In the genomic region with DNA sequence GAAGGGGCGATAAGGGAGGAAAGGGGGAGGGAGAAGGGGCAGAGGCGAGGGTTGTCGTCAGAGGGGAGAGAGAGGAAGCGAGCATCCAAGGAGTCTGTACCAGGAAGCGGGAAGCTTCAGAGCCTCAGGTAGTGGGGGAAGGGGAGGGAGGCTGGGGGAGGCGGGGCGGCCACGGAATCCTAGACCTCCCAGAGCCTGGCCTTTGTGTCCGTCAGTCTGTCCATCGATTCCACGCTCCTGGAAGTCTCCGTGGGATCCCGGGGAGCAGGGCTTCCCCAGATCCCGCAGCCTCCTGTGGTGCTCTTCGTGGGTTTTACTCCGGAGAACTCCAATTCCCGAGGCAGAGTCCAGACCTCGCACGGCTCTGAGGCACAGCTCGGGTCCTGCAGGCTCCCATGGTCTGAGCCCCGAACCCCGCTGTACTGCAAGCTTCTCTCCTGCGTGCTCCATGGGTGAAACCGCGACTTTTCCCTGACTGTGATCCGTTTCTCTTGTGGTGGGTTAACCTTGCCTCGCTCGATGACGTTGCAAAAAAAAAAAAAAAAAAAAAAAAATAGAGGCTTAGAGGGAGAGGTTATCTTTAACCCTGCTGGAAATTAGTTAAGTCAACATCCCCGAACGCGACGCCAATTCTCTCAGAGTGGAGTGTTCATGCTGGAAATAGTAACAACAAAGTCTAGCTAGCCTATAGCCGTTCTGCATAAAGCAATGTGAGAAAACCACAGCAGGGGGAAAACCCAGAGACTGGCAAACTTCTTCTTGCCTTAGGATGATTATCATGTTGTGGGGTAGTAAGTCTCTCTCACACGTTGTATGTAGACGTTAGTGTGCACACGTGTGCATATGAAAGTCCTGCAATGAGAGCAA, we compare ENCODE assay signal across 8 mouse cellular contexts. TPM values are rescaled to one million over a fixed set of nuclear protein-coding genes. Genes with fewer than 3 reads are reported as not detected.
DNase-seq lines count a peak whose midpoint lies in the region; ATAC-seq and TF ChIP-seq lines count a peak whose summit lies in the region.

No protein-coding gene starts in this region.

- peak overlapping the region; percentile 55 for H3K9ac ChIP-seq in ES-E14 (ENCODE audit: insufficient read depth, low read depth, low read length, poor library complexity, severe bottlenecking)
- H3K9ac ChIP-seq in intestine, embryonic 14.5 days (ENCODE audit: low read length), result peak overlapping the region; percentile 73
- peak overlapping the region; percentile 62 for H3K9ac ChIP-seq in stomach, embryonic 15.5 days

- intact Hi-C loops in heart, postnatal 14 days (cut with DNase I), result no loop called here

- peak overlapping the region; percentile 56 to 65 for H3K4me3 ChIP-seq in ES-E14 (ENCODE audit: insufficient read depth in 1 of 2, low read depth in 1 of 2, low read length in 2 of 2, poor library complexity in 1 of 2, severe bottlenecking in 1 of 2)
- H3K4me3 ChIP-seq in forebrain, embryonic 10.5 days, result peak overlapping the region; percentile 63
- peak overlapping the region; percentile 52 for H3K4me3 ChIP-seq in intestine, embryonic 14.5 days (ENCODE audit: low read depth, low read length)
- H3K4me3 ChIP-seq in stomach, embryonic 15.5 days (replicated peaks), result peak overlapping the region; percentile 55

- peak overlapping the region; percentile 95 for H3K4me2 ChIP-seq in intestine, embryonic 14.5 days (ENCODE audit: low read length)
- H3K4me2 ChIP-seq in stomach, embryonic 15.5 days, result peak overlapping the region; percentile 91

- no peaks in the 10 kb centered on the region for H3K36me3 ChIP-seq in ES-E14 (ENCODE audit: control insufficient read depth, insufficient read depth, low read length, poor library complexity, severe bottlenecking)
- no peaks in the 10 kb centered on the region for H3K36me3 ChIP-seq in forebrain, embryonic 10.5 days (replicated peaks)
- H3K36me3 ChIP-seq in intestine, embryonic 14.5 days (ENCODE audit: control insufficient read depth, insufficient read depth, low read length), result no peaks in the 10 kb centered on the region
- no peaks in the 10 kb centered on the region for H3K36me3 ChIP-seq in stomach, embryonic 15.5 days

- no peak overlapping the region for H3K27ac ChIP-seq in ES-E14 (ENCODE audit: insufficient read depth, low read depth, low read length, poor library complexity, severe bottlenecking)
- peak overlapping the region; percentile 84 for H3K27ac ChIP-seq in forebrain, embryonic 10.5 days
- H3K27ac ChIP-seq in intestine, embryonic 14.5 days (ENCODE audit: low read depth), result peak overlapping the region; percentile 59
- peak overlapping the region; percentile 67 for H3K27ac ChIP-seq in stomach, embryonic 15.5 days

- peaks cover 37% of the 10 kb centered on the region for H3K27me3 ChIP-seq in forebrain, embryonic 10.5 days (ENCODE audit: poor library complexity, severe bottlenecking)
- no peaks in the 10 kb centered on the region for H3K27me3 ChIP-seq in intestine, embryonic 14.5 days (replicated peaks; ENCODE audit: control insufficient read depth, insufficient read depth, low read length)
- no peaks in the 10 kb centered on the region for H3K27me3 ChIP-seq in stomach, embryonic 15.5 days (replicated peaks)

- H3K9me3 ChIP-seq in ES-E14 (ENCODE audit: control insufficient read depth, insufficient read depth, low read depth, low read length), result no peaks in the 10 kb centered on the region
- no peaks in the 10 kb centered on the region for H3K9me3 ChIP-seq in forebrain, embryonic 10.5 days
- H3K9me3 ChIP-seq in intestine, embryonic 14.5 days (ENCODE audit: control insufficient read depth, low read length), result no peaks in the 10 kb centered on the region
- no peaks in the 10 kb centered on the region for H3K9me3 ChIP-seq in stomach, embryonic 15.5 days

- peaks cover 2 to 10% of the 10 kb centered on the region in 2 experiments; a peak in 3 of 4 replicates for H3K4me1 ChIP-seq in ES-E14 (ENCODE audit: control insufficient read depth in 2 of 2, insufficient read depth in 2 of 2, low read length in 2 of 2, poor library complexity in 1 of 2)
- peaks cover 23% of the 10 kb centered on the region for H3K4me1 ChIP-seq in forebrain, embryonic 10.5 days
- H3K4me1 ChIP-seq in intestine, embryonic 14.5 days (replicated peaks; ENCODE audit: control insufficient read depth, insufficient read depth, low read length), result peaks cover 13% of the 10 kb centered on the region; the same call in 1 of the 2 replicates
- H3K4me1 ChIP-seq in stomach, embryonic 15.5 days, result 0 out of 2 replicates have a peak, but pooled peaks cover 12% of the 10 kb centered on the region

- 2% methylated on average over 37 of the region's 37 CpGs for WGBS in forebrain, embryonic 10.5 days
- 3% methylated on average over 35 of the region's 37 CpGs for WGBS in intestine, embryonic 14.5 days
- WGBS in stomach, embryonic 15.5 days, result 2% methylated on average over 35 of the region's 37 CpGs

- in situ Hi-C loops in ES-E14 (cut with MboI; ENCODE audit: low sequenced_read_pairs in 2 of 2, unreplicated experiment in 2 of 2), result no loop called here

- DNase-seq in heart, adult 11 months, result peak; percentile 91
- no peak for DNase-seq in heart, postnatal 14 days
- DNase-seq in ES-E14 (ENCODE audit: low read depth, low spot score), result no peak
- peak; percentile 39 for DNase-seq in forebrain, embryonic 10.5 days (ENCODE audit: extremely low spot score, low spot score)
- peak; percentile 84 for DNase-seq in intestine, embryonic 14.5 days (ENCODE audit: low spot score)
- no peak for DNase-seq in left cerebral cortex, adult 8-10 months (ENCODE audit: low spot score in 2 of 2)

- peak; percentile 83 for ATAC-seq in intestine, embryonic 14.5 days (replicated peaks; ENCODE audit: low FRiP score, low TSS enrichment, low read depth)
- ATAC-seq in megakaryocyte progenitor cell, adult 5-6 weeks (replicated peaks; ENCODE audit: poor library complexity), result peak; percentile 73
- peak; percentile 73 for ATAC-seq in stomach, embryonic 15.5 days (ENCODE audit: insufficient read depth, low FRiP score, low read depth)

TF ChIP-seq in ES-E14, 5 proteins besides CTCF, POLR2A, EP300 and RAD21:
- peak; percentile 76; the same call in 1 of the 2 replicates for TF ChIP-seq ZNF384 (IDR thresholded peaks at IDR 0.05; ENCODE audit: low read depth, low read length)
- no peak for TF ChIP-seq CHD2 (IDR thresholded peaks at IDR 0.05; ENCODE audit: low read depth, low read length)
- TF ChIP-seq MAFK (IDR thresholded peaks at IDR 0.05; ENCODE audit: insufficient read depth, low read depth, low read length), result 0 out of 2 replicates have a peak, but pooled peaks have one; percentile 15

RNA-seq across cellular contexts. Expression of gene Gm42791, which starts 20.6 kb away (rescaled TPM):
- 1 to 10 TPM; 3.3 to 6.1 TPM for total RNA-seq in heart, postnatal 14 days (2021)
- total RNA-seq in ES-E14 (2012; rRNA removed), result 0.48 TPM in 1 of 2 replicates, not detected in the other
- polyA plus RNA-seq in forebrain, embryonic 10.5 days (2016; fragmentation: Nextera tagmentation; extraction: Ambion mirVana), result 1.2 and 2.5 TPM in 2 replicates
- 2.2 TPM in 1 of 2 replicates, not detected in the other for polyA plus RNA-seq in intestine, embryonic 14.5 days (2014; fragmentation: Nextera tagmentation; extraction: Ambion mirVana)
- total RNA-seq in megakaryocyte progenitor cell, adult 5-6 weeks (2015), result not detected in 2 replicates
- not detected in 2 replicates for total RNA-seq in megakaryocyte progenitor cell, adult 5-6 weeks (2017)
- polyA plus RNA-seq in stomach, embryonic 15.5 days (2015; fragmentation: Nextera tagmentation; extraction: Ambion mirVana), result 0.67 and 0.80 TPM in 2 replicates
- 10 to 100 TPM; 30.1 to 40.2 (median 34.9) TPM for total RNA-seq in left cerebral cortex, adult 8-10 months (2022)

Comparison
In these comparisons a context has a peak if more than half of its experiments do, and no peak if none do; other contexts are left out.
1. DNase-seq: peak in heart, adult 11 months (single experiment), forebrain, embryonic 10.5 days (single experiment) and intestine, embryonic 14.5 days (single experiment); none in heart, postnatal 14 days (0 of 2), ES-E14 (single experiment) and left cerebral cortex, adult 8-10 months (0 of 2).
2. RNA of gene Gm42791, which starts 20.6 kb away (total RNA-seq): 30.1 to 40.2 TPM in left cerebral cortex, adult 8-10 months; 3.3 to 6.1 TPM in heart, postnatal 14 days, 0.48 TPM in ES-E14 and not detected in megakaryocyte progenitor cell, adult 5-6 weeks; every median in the first group is over 4 times any median in the second.
3. Peak in every context shown above with its lines, with median percentiles within 50 percentile points of each other: H3K4me3 ChIP-seq, H3K9ac ChIP-seq and ATAC-seq.